Mouse (Mus musculus) megakaryocyte, embryonic 14.5 days (primary cell): Measurements from ENCODE around the gene Actb.

Experiments used
- FLI1 ChIP-seq: IDR thresholded peaks from 2 replicates; pipeline ENCODE4 v1.6.1; 2012; ENCODE audit warnings: low read length, inconsistent platforms, mixed read lengths
- GATA1 ChIP-seq: IDR thresholded peaks from 3 replicates; pipeline ENCODE4 v1.6.1; 2012; ENCODE audit warnings: mixed read lengths, low read length, inconsistent platforms, borderline replicate concordance

DNA sequence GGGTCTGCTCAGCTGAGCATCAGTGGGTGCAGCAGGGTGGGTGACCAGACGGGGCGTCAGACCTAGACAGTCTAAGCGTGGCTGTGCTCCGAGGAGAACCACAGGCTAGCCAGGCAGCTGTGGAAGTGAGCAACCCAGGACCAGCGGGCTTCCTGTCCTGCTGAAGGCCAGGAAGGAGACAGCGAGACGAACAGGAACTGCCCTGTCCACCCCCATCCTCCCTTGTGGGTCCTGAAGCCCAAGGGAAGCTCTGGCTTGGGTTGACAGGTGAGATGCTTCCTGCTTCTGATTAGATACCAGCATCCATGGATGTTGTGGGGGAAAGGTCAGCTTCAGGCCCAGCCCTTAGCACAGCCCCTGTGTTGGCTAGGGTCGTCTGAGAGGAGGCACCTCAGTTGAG is 24.6 kb downstream of the Actb start:
- TF ChIP-seq GATA1 = no peak
- TF ChIP-seq FLI1 = no peak
